Mouse (Mus musculus): Measurements from ENCODE around the gene Znfx1. TPM values are rescaled to one million over a fixed set of nuclear protein-coding genes. Genes with fewer than 3 reads are reported as not detected.
A peak's percentile ranks its signal among the peaks of the same experiment; 100 is the strongest.

Znfx1 gene
- polyA plus RNA-seq, 1 experiment from 2014 or later = 5.4 TPM

GRCm38 (mm10) chr2:167086836-167087235 lies 24.0 kb upstream of the Znfx1 start:
- Histone ChIP-seq H3K4me3 (ENCODE audit: low read depth, low read length) (no peak overlapping the region), H3K27ac (ENCODE audit: low read depth, low read length) (no peak overlapping the region), H3K9me3 (ENCODE audit: control insufficient read depth, low read length) (no peaks in the 10 kb centered on the region), H3K9ac (ENCODE audit: low read length) (no peak overlapping the region), H3K27me3 (ENCODE audit: control insufficient read depth, insufficient read depth, low read length) (no peaks in the 10 kb centered on the region), H3K36me3 (ENCODE audit: control insufficient read depth, insufficient read depth, low read length) (no peaks in the 10 kb centered on the region), H3K4me2 (no peak overlapping the region), H3K4me1 (ENCODE audit: control insufficient read depth, insufficient read depth, low read length) (peaks cover under 1% of the 10 kb centered on the region)
- peak; percentile 54 for DNase-seq (ENCODE audit: low spot score, missing footprints)
- no peak for ATAC-seq (ENCODE audit: low FRiP score)
- 95% methylated on average over 5 of the region's 5 CpGs for WGBS

GRCm38 (mm10) chr2:167086092-167086491 lies 23.3 kb upstream of the Znfx1 start:
- peaks cover 4% of the 10 kb centered on the region for H3K4me1 ChIP-seq (ENCODE audit: control insufficient read depth, insufficient read depth, low read length)
- no peaks in the 10 kb centered on the region for H3K36me3 ChIP-seq (ENCODE audit: control insufficient read depth, insufficient read depth, low read length)
- no peak overlapping the region for H3K4me2 ChIP-seq
- no peak overlapping the region for H3K27ac ChIP-seq (ENCODE audit: low read depth, low read length)
- H3K27me3 ChIP-seq (ENCODE audit: control insufficient read depth, insufficient read depth, low read length) = no peaks in the 10 kb centered on the region
- ATAC-seq (ENCODE audit: low FRiP score) = no peak
- peak; percentile 21 for DNase-seq (ENCODE audit: low spot score, missing footprints)
- WGBS = 76% methylated on average over 11 of the region's 11 CpGs
- H3K9ac ChIP-seq (ENCODE audit: low read length) = no peak overlapping the region
- no peak overlapping the region for H3K4me3 ChIP-seq (ENCODE audit: low read depth, low read length)
- H3K9me3 ChIP-seq (ENCODE audit: control insufficient read depth, low read length) = no peaks in the 10 kb centered on the region

GRCm38 (mm10) chr2:167081639-167082038 lies 18.8 kb upstream of the Znfx1 start:
- H3K9ac ChIP-seq (ENCODE audit: low read length) = no peak overlapping the region
- H3K9me3 ChIP-seq (ENCODE audit: control insufficient read depth, low read length) = no peaks in the 10 kb centered on the region
- peak; percentile 44; the same call in 1 of the 2 replicates for ATAC-seq (ENCODE audit: low FRiP score)
- no peak overlapping the region for H3K27ac ChIP-seq (ENCODE audit: low read depth, low read length)
- H3K4me3 ChIP-seq (ENCODE audit: low read depth, low read length) = no peak overlapping the region
- no peaks in the 10 kb centered on the region for H3K27me3 ChIP-seq (ENCODE audit: control insufficient read depth, insufficient read depth, low read length)
- no peaks in the 10 kb centered on the region for H3K36me3 ChIP-seq (ENCODE audit: control insufficient read depth, insufficient read depth, low read length)
- peaks cover 12% of the 10 kb centered on the region for H3K4me1 ChIP-seq (ENCODE audit: control insufficient read depth, insufficient read depth, low read length)
- peak; percentile 87 for DNase-seq (ENCODE audit: low spot score, missing footprints)
- H3K4me2 ChIP-seq = no peak overlapping the region
- 33% methylated on average over 4 of the region's 4 CpGs for WGBS

- H3K27ac ChIP-seq (ENCODE audit: low read depth, low read length) = no peak overlapping the region
- 53% methylated on average over 6 of the region's 6 CpGs for WGBS
- H3K4me2 ChIP-seq = no peak overlapping the region
- H3K27me3 ChIP-seq (ENCODE audit: control insufficient read depth, insufficient read depth, low read length) = no peaks in the 10 kb centered on the region
- no peak overlapping the region for H3K9ac ChIP-seq (ENCODE audit: low read length)
- peaks cover 12% of the 10 kb centered on the region for H3K4me1 ChIP-seq (ENCODE audit: control insufficient read depth, insufficient read depth, low read length)
- no peak overlapping the region for H3K4me3 ChIP-seq (ENCODE audit: low read depth, low read length)
- H3K9me3 ChIP-seq (ENCODE audit: control insufficient read depth, low read length) = no peaks in the 10 kb centered on the region
- no peaks in the 10 kb centered on the region for H3K36me3 ChIP-seq (ENCODE audit: control insufficient read depth, insufficient read depth, low read length)
- no peak for ATAC-seq (ENCODE audit: low FRiP score)
- DNase-seq (ENCODE audit: low spot score, missing footprints) = no peak
These were observed 18.3 kb upstream of the Znfx1 start for GRCm38 (mm10) chr2:167081135-167081534.

GRCm38 (mm10) chr2:167080387-167080786 lies 17.6 kb upstream of the Znfx1 start:
- H3K27me3 ChIP-seq (ENCODE audit: control insufficient read depth, insufficient read depth, low read length) = no peaks in the 10 kb centered on the region
- H3K4me3 ChIP-seq (ENCODE audit: low read depth, low read length) = no peak overlapping the region
- WGBS = 83% methylated on average over 3 of the region's 3 CpGs
- peaks cover 12% of the 10 kb centered on the region for H3K4me1 ChIP-seq (ENCODE audit: control insufficient read depth, insufficient read depth, low read length)
- no peaks in the 10 kb centered on the region for H3K36me3 ChIP-seq (ENCODE audit: control insufficient read depth, insufficient read depth, low read length)
- ATAC-seq (ENCODE audit: low FRiP score) = no peak
- no peak for DNase-seq (ENCODE audit: low spot score, missing footprints)
- H3K4me2 ChIP-seq = no peak overlapping the region
- H3K27ac ChIP-seq (ENCODE audit: low read depth, low read length) = no peak overlapping the region
- H3K9ac ChIP-seq (ENCODE audit: low read length) = no peak overlapping the region
- H3K9me3 ChIP-seq (ENCODE audit: control insufficient read depth, low read length) = no peaks in the 10 kb centered on the region

GRCm38 (mm10) chr2:167079535-167080257 lies 16.9 kb upstream of the Znfx1 start:
- 63% methylated on average over 18 of the region's 18 CpGs for WGBS
- no peak overlapping the region for H3K4me2 ChIP-seq
- H3K36me3 ChIP-seq (ENCODE audit: control insufficient read depth, insufficient read depth, low read length) = no peaks in the 10 kb centered on the region
- no peak overlapping the region for H3K9ac ChIP-seq (ENCODE audit: low read length)
- H3K4me3 ChIP-seq (ENCODE audit: low read depth, low read length) = no peak overlapping the region
- ATAC-seq (ENCODE audit: low FRiP score) = peak; percentile 38; the same call in 1 of the 2 replicates
- no peaks in the 10 kb centered on the region for H3K27me3 ChIP-seq (ENCODE audit: control insufficient read depth, insufficient read depth, low read length)
- no peaks in the 10 kb centered on the region for H3K9me3 ChIP-seq (ENCODE audit: control insufficient read depth, low read length)
- H3K27ac ChIP-seq (ENCODE audit: low read depth, low read length) = no peak overlapping the region
- no peak for DNase-seq (ENCODE audit: low spot score, missing footprints)
- H3K4me1 ChIP-seq (ENCODE audit: control insufficient read depth, insufficient read depth, low read length) = peaks cover 12% of the 10 kb centered on the region

- WGBS = 49% methylated on average over 9 of the region's 9 CpGs
- no peaks in the 10 kb centered on the region for H3K27me3 ChIP-seq (ENCODE audit: control insufficient read depth, insufficient read depth, low read length)
- H3K4me3 ChIP-seq (ENCODE audit: low read depth, low read length) = no peak overlapping the region
- H3K4me1 ChIP-seq (ENCODE audit: control insufficient read depth, insufficient read depth, low read length) = peaks cover 12% of the 10 kb centered on the region
- DNase-seq (ENCODE audit: low spot score, missing footprints) = peak; percentile 75
- H3K36me3 ChIP-seq (ENCODE audit: control insufficient read depth, insufficient read depth, low read length) = no peaks in the 10 kb centered on the region
- no peak overlapping the region for H3K4me2 ChIP-seq
- no peak; the same call in 1 of the 2 replicates for ATAC-seq (ENCODE audit: low FRiP score)
- no peaks in the 10 kb centered on the region for H3K9me3 ChIP-seq (ENCODE audit: control insufficient read depth, low read length)
- no peak overlapping the region for H3K9ac ChIP-seq (ENCODE audit: low read length)
- no peak overlapping the region for H3K27ac ChIP-seq (ENCODE audit: low read depth, low read length)
These were observed 16.2 kb upstream of the Znfx1 start for GRCm38 (mm10) chr2:167078931-167079495.

GRCm38 (mm10) chr2:167078486-167078885 lies 15.7 kb upstream of the Znfx1 start:
- Histone ChIP-seq H3K27me3 (ENCODE audit: control insufficient read depth, insufficient read depth, low read length) (no peaks in the 10 kb centered on the region), H3K9me3 (ENCODE audit: control insufficient read depth, low read length) (no peaks in the 10 kb centered on the region), H3K27ac (ENCODE audit: low read depth, low read length) (no peak overlapping the region), H3K9ac (ENCODE audit: low read length) (no peak overlapping the region), H3K36me3 (ENCODE audit: control insufficient read depth, insufficient read depth, low read length) (no peaks in the 10 kb centered on the region), H3K4me3 (ENCODE audit: low read depth, low read length) (no peak overlapping the region), H3K4me2 (no peak overlapping the region), H3K4me1 (ENCODE audit: control insufficient read depth, insufficient read depth, low read length) (peaks cover 12% of the 10 kb centered on the region)
- ATAC-seq (ENCODE audit: low FRiP score) (no peak), DNase-seq (ENCODE audit: low spot score, missing footprints) (peak; percentile 41)
- WGBS = 54% methylated on average over 7 of the region's 7 CpGs

GRCm38 (mm10) chr2:167077199-167077962 lies 14.6 kb upstream of the Znfx1 start:
- no peak overlapping the region for H3K4me3 ChIP-seq (ENCODE audit: low read depth, low read length)

More at GRCm38 (mm10) chr2:167077199-167077962, 14.6 kb upstream of the Znfx1 start:
- DNase-seq (ENCODE audit: low spot score, missing footprints) (peak; percentile 53), ATAC-seq (ENCODE audit: low FRiP score) (no peak)
- Histone ChIP-seq H3K27ac (ENCODE audit: low read depth, low read length) (no peak overlapping the region), H3K9ac (ENCODE audit: low read length) (no peak overlapping the region), H3K4me1 (ENCODE audit: control insufficient read depth, insufficient read depth, low read length) (peaks cover 12% of the 10 kb centered on the region), H3K4me2 (no peak overlapping the region), H3K36me3 (ENCODE audit: control insufficient read depth, insufficient read depth, low read length) (no peaks in the 10 kb centered on the region), H3K27me3 (ENCODE audit: control insufficient read depth, insufficient read depth, low read length) (no peaks in the 10 kb centered on the region), H3K9me3 (ENCODE audit: control insufficient read depth, low read length) (no peaks in the 10 kb centered on the region)
- WGBS = 88% methylated on average over 11 of the region's 11 CpGs

Measured in midbrain, embryonic 11.5 days (tissue).